Mouse (Mus musculus): Measurements from ENCODE around the gene Sema7a.

DNA sequence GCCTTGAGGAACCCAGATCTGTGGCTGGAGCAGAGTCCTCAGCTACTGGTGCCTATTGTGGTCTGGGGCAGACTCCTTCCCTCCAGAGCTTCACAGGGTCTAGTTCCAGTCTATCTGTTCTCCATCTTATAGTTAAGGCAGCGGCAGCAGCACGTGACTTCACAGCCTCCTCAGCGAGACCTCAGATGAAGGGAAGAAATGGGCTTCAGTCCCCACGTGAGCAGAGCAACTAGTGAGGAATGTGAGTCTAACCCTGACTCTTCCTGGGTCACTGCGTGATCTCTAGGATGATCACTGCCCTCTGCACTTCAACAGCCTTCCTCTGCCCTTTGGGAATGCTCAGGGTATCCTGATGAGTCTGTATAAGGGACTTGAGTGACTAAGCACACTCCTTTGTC, 24.1 kb downstream of the Sema7a start:
- TF ChIP-seq CTCF (IDR thresholded peaks at IDR 0.05; ENCODE audit: control insufficient read depth, insufficient read depth, low read length) (no peak), POLR2A (IDR thresholded peaks at IDR 0.05; ENCODE audit: borderline replicate concordance, control insufficient read depth, low read depth, low read length) (no peak)

All from bone marrow, adult 2 months (tissue).